Mouse (Mus musculus): Measurements from ENCODE around the gene Prkn. TPM values are rescaled to one million over a fixed set of nuclear protein-coding genes. Genes with fewer than 3 reads are reported as not detected.

Gene Prkn
- total RNA-seq, 1 experiment = 1.7 TPM

- in situ Hi-C loops (cut with MboI; ENCODE audit: low sequenced_read_pairs in 2 of 2, unreplicated experiment in 2 of 2) = no loop called here
- Histone ChIP-seq H3K27ac (ENCODE audit: insufficient read depth, low read depth, low read length, poor library complexity, severe bottlenecking) (no peak overlapping the region), H3K4me3 (ENCODE audit: insufficient read depth in 1 of 2, low read depth in 1 of 2, low read length in 2 of 2, poor library complexity in 1 of 2, severe bottlenecking in 1 of 2) (no peak overlapping the region), H3K4me1 (ENCODE audit: control insufficient read depth in 2 of 2, insufficient read depth in 2 of 2, low read length in 2 of 2, poor library complexity in 1 of 2) (no peaks in the 10 kb centered on the region), H3K36me3 (ENCODE audit: control insufficient read depth, insufficient read depth, low read length, poor library complexity, severe bottlenecking) (no peaks in the 10 kb centered on the region), H3K9ac (ENCODE audit: insufficient read depth, low read depth, low read length, poor library complexity, severe bottlenecking) (no peak overlapping the region), H3K9me3 (ENCODE audit: control insufficient read depth, insufficient read depth, low read depth, low read length) (no peaks in the 10 kb centered on the region)
- no peak for TF ChIP-seq ZC3H11A (IDR thresholded peaks at IDR 0.05; ENCODE audit: borderline replicate concordance, low read depth, low read length)
- TF ChIP-seq MAFK (IDR thresholded peaks at IDR 0.05; ENCODE audit: insufficient read depth, low read depth, low read length) = no peak
- TF ChIP-seq CHD2 (IDR thresholded peaks at IDR 0.05; ENCODE audit: low read depth, low read length) = no peak
- no peak for TF ChIP-seq ZNF384 (IDR thresholded peaks at IDR 0.05; ENCODE audit: low read depth, low read length)
- TF ChIP-seq HCFC1 (IDR thresholded peaks at IDR 0.05; ENCODE audit: borderline replicate concordance, insufficient read depth, low read length) = no peak
- no peak for DNase-seq (ENCODE audit: low read depth, low spot score)
These were observed 444.1 kb downstream of the Prkn start for GRCm38 (mm10) chr17:11284246-11284645.

DNA sequence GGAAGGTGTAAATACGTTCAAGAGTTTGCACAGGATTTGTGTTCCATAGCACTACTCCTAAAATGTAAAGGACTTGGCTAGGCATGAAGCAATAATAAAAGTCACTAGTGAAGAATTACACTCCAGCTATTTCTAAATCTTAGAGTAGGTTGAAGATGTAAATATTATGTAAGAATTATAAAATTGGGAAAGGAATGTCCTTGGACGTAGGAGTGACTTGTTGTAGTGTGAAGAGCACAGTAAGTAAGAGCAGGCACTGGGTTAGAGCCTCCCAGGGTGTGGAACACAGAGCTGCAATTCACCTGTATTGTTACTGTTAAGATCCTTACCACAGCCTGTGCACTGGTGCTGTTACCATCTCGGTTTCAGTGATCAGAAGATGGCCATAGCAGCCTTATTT, 450.0 kb downstream of the Prkn start:
- no peak for TF ChIP-seq ZC3H11A (IDR thresholded peaks at IDR 0.05; ENCODE audit: borderline replicate concordance, low read depth, low read length)
- TF ChIP-seq MAFK (IDR thresholded peaks at IDR 0.05; ENCODE audit: insufficient read depth, low read depth, low read length) = no peak
- no peak for TF ChIP-seq ZNF384 (IDR thresholded peaks at IDR 0.05; ENCODE audit: low read depth, low read length)
- TF ChIP-seq CHD2 (IDR thresholded peaks at IDR 0.05; ENCODE audit: low read depth, low read length) = no peak
- TF ChIP-seq HCFC1 (IDR thresholded peaks at IDR 0.05; ENCODE audit: borderline replicate concordance, insufficient read depth, low read length) = no peak
- Histone ChIP-seq H3K27ac (ENCODE audit: insufficient read depth, low read depth, low read length, poor library complexity, severe bottlenecking) (no peak overlapping the region), H3K9ac (ENCODE audit: insufficient read depth, low read depth, low read length, poor library complexity, severe bottlenecking) (no peak overlapping the region), H3K9me3 (ENCODE audit: control insufficient read depth, insufficient read depth, low read depth, low read length) (no peaks in the 10 kb centered on the region), H3K36me3 (ENCODE audit: control insufficient read depth, insufficient read depth, low read length, poor library complexity, severe bottlenecking) (no peaks in the 10 kb centered on the region), H3K4me3 (ENCODE audit: insufficient read depth in 1 of 2, low read depth in 1 of 2, low read length in 2 of 2, poor library complexity in 1 of 2, severe bottlenecking in 1 of 2) (no peak overlapping the region), H3K4me1 (ENCODE audit: control insufficient read depth in 2 of 2, insufficient read depth in 2 of 2, low read length in 2 of 2, poor library complexity in 1 of 2) (no peaks in the 10 kb centered on the region)
- DNase-seq (ENCODE audit: low read depth, low spot score) = no peak
- in situ Hi-C loops (cut with MboI; ENCODE audit: low sequenced_read_pairs in 2 of 2, unreplicated experiment in 2 of 2) = no loop called here

DNA sequence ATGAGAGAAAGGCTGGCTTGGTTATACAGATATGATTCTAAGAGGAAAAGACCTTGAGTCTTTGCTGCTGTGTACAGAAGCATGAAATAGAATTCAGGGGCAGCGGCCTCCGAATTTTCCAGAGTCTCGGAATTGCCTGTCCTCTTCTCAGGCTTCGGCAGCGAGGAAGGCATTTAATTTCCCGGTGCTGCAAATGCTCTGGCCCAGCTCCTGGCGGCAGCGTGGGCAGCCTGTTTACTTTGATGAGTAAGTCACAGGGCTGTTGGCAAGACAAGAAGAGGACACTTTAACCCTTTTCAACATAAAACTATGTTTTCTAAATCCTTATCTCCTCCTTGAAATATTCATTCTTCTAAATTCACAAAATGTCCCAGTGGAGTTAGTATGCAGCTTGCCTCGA, 462.9 kb downstream of the Prkn start:
- Histone ChIP-seq H3K36me3 (ENCODE audit: control insufficient read depth, insufficient read depth, low read length, poor library complexity, severe bottlenecking) (no peaks in the 10 kb centered on the region), H3K9me3 (ENCODE audit: control insufficient read depth, insufficient read depth, low read depth, low read length) (no peaks in the 10 kb centered on the region), H3K4me1 (ENCODE audit: control insufficient read depth in 2 of 2, insufficient read depth in 2 of 2, low read length in 2 of 2, poor library complexity in 1 of 2) (no peaks in the 10 kb centered on the region), H3K27ac (ENCODE audit: insufficient read depth, low read depth, low read length, poor library complexity, severe bottlenecking) (no peak overlapping the region), H3K4me3 (ENCODE audit: insufficient read depth in 1 of 2, low read depth in 1 of 2, low read length in 2 of 2, poor library complexity in 1 of 2, severe bottlenecking in 1 of 2) (no peak overlapping the region), H3K9ac (ENCODE audit: insufficient read depth, low read depth, low read length, poor library complexity, severe bottlenecking) (no peak overlapping the region)
- in situ Hi-C loops (cut with MboI; ENCODE audit: low sequenced_read_pairs in 2 of 2, unreplicated experiment in 2 of 2) = no loop called here
- no peak for TF ChIP-seq HCFC1 (IDR thresholded peaks at IDR 0.05; ENCODE audit: borderline replicate concordance, insufficient read depth, low read length)
- TF ChIP-seq CHD2 (IDR thresholded peaks at IDR 0.05; ENCODE audit: low read depth, low read length) = no peak
- no peak for TF ChIP-seq ZNF384 (IDR thresholded peaks at IDR 0.05; ENCODE audit: low read depth, low read length)
- no peak for TF ChIP-seq MAFK (IDR thresholded peaks at IDR 0.05; ENCODE audit: insufficient read depth, low read depth, low read length)
- TF ChIP-seq ZC3H11A (IDR thresholded peaks at IDR 0.05; ENCODE audit: borderline replicate concordance, low read depth, low read length) = no peak
- no peak for DNase-seq (ENCODE audit: low read depth, low spot score)

GRCm38 (mm10) chr17:11309843-11310242, 469.7 kb downstream of the Prkn start:
- in situ Hi-C loops (cut with MboI; ENCODE audit: low sequenced_read_pairs in 2 of 2, unreplicated experiment in 2 of 2) = no loop called here
- DNase-seq (ENCODE audit: low read depth, low spot score) = peak; percentile 8
- H3K27ac ChIP-seq (ENCODE audit: insufficient read depth, low read depth, low read length, poor library complexity, severe bottlenecking) = no peak overlapping the region

DNA sequence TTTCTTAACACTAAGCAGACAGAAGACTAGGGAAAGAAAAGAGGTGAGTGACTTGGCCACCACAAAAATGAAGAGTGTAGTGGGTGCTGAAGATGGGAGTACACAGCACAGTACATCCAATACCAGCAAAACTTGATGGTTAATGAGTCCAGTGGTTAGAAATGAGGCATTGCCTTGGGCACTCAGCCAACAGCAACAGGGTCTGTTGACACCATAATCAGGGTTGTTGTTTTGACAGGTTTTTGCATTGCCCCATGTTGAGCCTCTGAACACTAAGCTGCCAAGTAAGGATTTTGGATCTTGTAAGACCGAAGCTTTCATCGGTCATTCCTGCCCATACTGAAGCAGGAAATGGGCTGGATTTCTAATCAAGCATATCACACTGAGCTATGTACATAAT, 474.0 kb downstream of the Prkn start:
- Histone ChIP-seq H3K9me3 (ENCODE audit: control insufficient read depth, insufficient read depth, low read depth, low read length) (no peaks in the 10 kb centered on the region), H3K4me1 (ENCODE audit: control insufficient read depth in 2 of 2, insufficient read depth in 2 of 2, low read length in 2 of 2, poor library complexity in 1 of 2) (no peaks in the 10 kb centered on the region)
- in situ Hi-C loops (cut with MboI; ENCODE audit: low sequenced_read_pairs in 2 of 2, unreplicated experiment in 2 of 2) = no loop called here

More at GRCm38 (mm10) chr17:11309843-11310242, 469.7 kb downstream of the Prkn start:
- no peak overlapping the region for H3K4me3 ChIP-seq (ENCODE audit: insufficient read depth in 1 of 2, low read depth in 1 of 2, low read length in 2 of 2, poor library complexity in 1 of 2, severe bottlenecking in 1 of 2)
- no peaks in the 10 kb centered on the region for H3K9me3 ChIP-seq (ENCODE audit: control insufficient read depth, insufficient read depth, low read depth, low read length)
- H3K9ac ChIP-seq (ENCODE audit: insufficient read depth, low read depth, low read length, poor library complexity, severe bottlenecking) = no peak overlapping the region
- H3K4me1 ChIP-seq (ENCODE audit: control insufficient read depth in 2 of 2, insufficient read depth in 2 of 2, low read length in 2 of 2, poor library complexity in 1 of 2) = no peaks in the 10 kb centered on the region
- TF ChIP-seq MAFK (IDR thresholded peaks at IDR 0.05; ENCODE audit: insufficient read depth, low read depth, low read length) = no peak
- TF ChIP-seq CHD2 (IDR thresholded peaks at IDR 0.05; ENCODE audit: low read depth, low read length) = no peak
- no peak for TF ChIP-seq HCFC1 (IDR thresholded peaks at IDR 0.05; ENCODE audit: borderline replicate concordance, insufficient read depth, low read length)
- no peak for TF ChIP-seq ZC3H11A (IDR thresholded peaks at IDR 0.05; ENCODE audit: borderline replicate concordance, low read depth, low read length)
- no peak for TF ChIP-seq ZNF384 (IDR thresholded peaks at IDR 0.05; ENCODE audit: low read depth, low read length)
- H3K36me3 ChIP-seq (ENCODE audit: control insufficient read depth, insufficient read depth, low read length, poor library complexity, severe bottlenecking) = no peaks in the 10 kb centered on the region

More for the DNA sequence above, 474.0 kb downstream of the Prkn start:
- Histone ChIP-seq H3K27ac (ENCODE audit: insufficient read depth, low read depth, low read length, poor library complexity, severe bottlenecking) (no peak overlapping the region), H3K9ac (ENCODE audit: insufficient read depth, low read depth, low read length, poor library complexity, severe bottlenecking) (no peak overlapping the region), H3K36me3 (ENCODE audit: control insufficient read depth, insufficient read depth, low read length, poor library complexity, severe bottlenecking) (no peaks in the 10 kb centered on the region), H3K4me3 (ENCODE audit: insufficient read depth in 1 of 2, low read depth in 1 of 2, low read length in 2 of 2, poor library complexity in 1 of 2, severe bottlenecking in 1 of 2) (no peak overlapping the region)
- TF ChIP-seq ZC3H11A (IDR thresholded peaks at IDR 0.05; ENCODE audit: borderline replicate concordance, low read depth, low read length) (no peak), MAFK (IDR thresholded peaks at IDR 0.05; ENCODE audit: insufficient read depth, low read depth, low read length) (no peak), CHD2 (IDR thresholded peaks at IDR 0.05; ENCODE audit: low read depth, low read length) (no peak)
- DNase-seq (ENCODE audit: low read depth, low spot score) = no peak
